Mouse (Mus musculus) spleen, postnatal 36 days (tissue): Measurements from ENCODE around the gene Batf2.
"Not testable (repeated sequence)": the region's sequence is repeated elsewhere in the genome, so short reads cannot be mapped to it uniquely, and the experiment has no call there.

Experiments
- DNase-seq, 2 experiments: peaks; one replicate each; pipeline ENCODE4 v3.0.0; 2022; ENCODE audit warnings: low spot score in 2 of 2, mixed read lengths in 1 of 2

Gene Batf2

DNA sequence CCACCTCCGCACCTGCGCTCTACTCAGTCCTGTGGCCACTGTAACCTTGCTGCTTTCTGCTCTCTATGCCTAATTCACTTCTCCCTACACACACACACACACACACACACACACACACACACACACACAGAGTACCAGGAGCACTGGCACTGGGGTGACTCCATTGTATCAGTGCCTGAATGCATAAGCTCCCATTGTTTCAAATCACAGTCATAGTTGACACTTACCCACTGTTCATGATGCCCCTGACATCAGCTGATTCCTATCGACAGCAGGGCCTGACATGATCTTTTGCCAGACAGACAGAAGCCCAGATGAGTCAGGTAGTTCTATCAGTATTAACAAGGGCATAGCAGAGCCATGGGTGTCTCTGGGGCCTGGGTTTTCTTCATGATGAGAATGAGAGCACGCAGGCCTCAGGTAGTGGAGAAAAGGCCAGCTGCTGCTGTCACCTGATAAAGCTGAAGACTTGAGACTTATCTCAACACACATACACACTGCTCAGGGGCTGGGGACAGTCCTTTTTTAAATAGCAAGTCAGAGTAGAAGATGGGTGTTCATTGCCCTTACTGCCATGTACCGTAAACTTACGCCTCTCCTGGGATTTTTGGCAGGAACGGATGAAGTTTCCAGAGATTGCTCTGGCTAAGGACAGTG is 8.5 kb upstream of the Batf2 start:
- peak; percentile 31 to 53 for DNase-seq

GRCm38 (mm10) chr19:6133197-6133596 is 7.6 kb upstream of the Batf2 start:
- DNase-seq, result not testable (repeated sequence)

- DNase-seq, result no peak
These were observed 4.4 kb upstream of the Batf2 start for GRCm38 (mm10) chr19:6136397-6136796.

GRCm38 (mm10) chr19:6139701-6140100 is 1.1 kb upstream of the Batf2 start:
- no peak for DNase-seq

DNA sequence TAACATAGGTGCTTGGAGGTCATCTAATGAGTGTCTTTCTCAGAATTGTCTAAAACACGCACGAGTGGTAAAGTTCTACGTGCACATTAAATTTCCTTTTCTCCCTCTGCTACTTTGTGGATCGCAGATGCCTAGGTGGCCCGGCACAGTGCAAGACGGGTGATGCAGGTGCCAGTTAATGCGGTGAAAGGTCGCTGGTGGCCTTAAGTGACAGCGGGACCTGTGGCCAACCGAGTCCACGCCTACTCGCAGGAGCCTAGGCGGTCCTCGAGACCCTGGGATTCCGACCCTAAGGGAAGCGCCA is 457 bp upstream of the Batf2 start:
- DNase-seq, result no peak

DNA sequence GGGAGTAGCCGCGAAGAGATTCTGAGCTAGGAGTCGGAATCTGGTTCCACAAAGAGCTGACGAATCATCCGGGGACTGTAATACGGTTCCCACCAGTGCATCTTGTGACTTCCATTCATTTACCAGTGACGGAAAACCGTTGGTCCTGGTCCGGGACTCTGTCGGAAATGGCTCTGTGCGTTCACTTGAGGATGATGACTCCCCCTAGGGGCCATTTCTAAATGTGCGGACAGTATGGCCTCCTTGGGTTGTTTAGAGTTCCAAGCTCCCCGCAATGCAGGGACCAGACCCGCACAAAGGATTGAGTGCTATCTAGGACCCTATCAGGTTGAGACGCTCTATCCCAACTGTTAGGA is 589 bp downstream of the Batf2 start, which contains the start of gene Arl2:
Gene Arl2 (minus strand): TSS at position 155 of the 356 bp plus-strand sequence.
- peak; percentile 71 to 83 for DNase-seq

GRCm38 (mm10) chr19:6144842-6145241 is 4.1 kb downstream of the Batf2 start:
- DNase-seq, result no peak

GRCm38 (mm10) chr19:6155174-6155573 is 14.4 kb downstream of the Batf2 start:
- DNase-seq, result no peak

- DNase-seq, result no peak
These were observed 15.6 kb downstream of the Batf2 start for GRCm38 (mm10) chr19:6156372-6156771.

- peak in 1 of 2 experiments; percentile 8 for DNase-seq
These were observed 16.4 kb downstream of the Batf2 start for GRCm38 (mm10) chr19:6157220-6157619.

DNA sequence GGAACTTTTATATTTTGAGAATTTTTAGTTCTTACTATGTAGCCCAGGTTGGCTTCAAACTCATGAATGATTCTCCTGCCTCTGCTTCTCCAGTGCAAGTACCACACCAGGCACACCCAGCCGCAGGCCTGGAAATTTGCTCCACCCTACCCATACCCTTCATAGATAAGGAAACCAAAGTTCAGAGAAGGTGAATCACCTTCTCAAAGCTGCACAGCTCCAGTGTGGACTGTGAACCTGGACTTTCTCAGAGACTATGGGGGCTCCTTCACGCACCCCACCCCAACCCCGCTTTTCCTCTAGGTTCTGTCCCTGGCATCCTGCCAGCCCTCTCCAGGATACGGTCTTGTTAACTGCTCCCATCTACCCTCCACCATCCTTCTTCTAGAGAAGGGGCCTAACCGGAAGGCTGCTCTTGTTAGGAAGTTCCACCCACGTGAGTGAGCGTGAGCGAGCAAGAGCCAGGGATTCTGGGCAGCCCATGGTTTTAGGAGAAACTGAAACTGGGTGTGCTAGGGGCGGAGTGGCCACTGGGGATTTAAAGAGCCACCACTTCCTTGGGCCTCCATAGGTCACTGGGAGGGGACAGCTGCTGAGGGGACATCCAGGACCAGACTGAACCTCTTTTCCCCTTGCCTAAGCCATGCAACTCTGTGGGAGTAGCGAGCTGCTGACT is 23.2 kb downstream of the Batf2 start:
- peak; percentile 9 to 28 for DNase-seq

GRCm38 (mm10) chr19:6166750-6167149 is 26.0 kb downstream of the Batf2 start:
- no peak for DNase-seq

DNA sequence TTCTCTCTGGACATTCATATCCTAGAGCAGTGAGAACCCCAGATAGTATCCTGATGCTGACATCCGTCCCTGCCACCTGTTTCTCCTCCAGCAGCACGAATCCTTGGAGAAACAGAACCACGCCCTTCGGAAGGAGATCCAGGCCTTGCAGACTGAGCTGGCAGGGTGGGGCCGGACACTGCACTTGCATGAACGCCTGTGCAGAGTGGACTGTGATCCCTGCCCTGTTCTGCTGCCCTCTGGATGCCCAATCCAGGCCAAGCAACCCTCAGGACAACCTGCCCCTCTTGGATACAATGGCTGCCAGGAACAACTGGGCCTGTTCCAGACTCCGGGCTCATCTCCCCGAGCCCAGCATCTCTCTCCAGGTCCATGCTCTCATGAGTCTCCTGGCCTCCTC is 30.4 kb downstream of the Batf2 start:
- no peak for DNase-seq

GRCm38 (mm10) chr19:6174771-6175170 is 34.0 kb downstream of the Batf2 start:
- no peak for DNase-seq

DNA sequence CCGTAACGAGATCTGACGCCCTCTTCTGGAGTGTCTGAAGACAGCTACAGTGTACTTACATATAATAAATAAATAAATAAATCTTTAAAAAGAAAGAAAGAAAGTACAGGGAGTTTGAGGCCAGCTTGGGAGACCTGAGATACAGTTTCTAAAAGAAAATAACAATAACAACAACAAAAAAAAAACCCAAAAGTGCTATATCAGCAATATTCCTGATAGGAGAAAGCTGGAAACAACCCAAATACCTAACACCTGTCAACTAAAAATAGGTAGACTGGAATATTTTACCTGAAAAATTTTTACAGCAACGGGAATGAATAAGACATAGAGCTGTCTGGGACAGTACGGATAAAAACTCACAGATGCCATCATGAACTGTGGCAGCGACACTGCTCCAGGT is 38.0 kb downstream of the Batf2 start:
- no peak for DNase-seq

DNA sequence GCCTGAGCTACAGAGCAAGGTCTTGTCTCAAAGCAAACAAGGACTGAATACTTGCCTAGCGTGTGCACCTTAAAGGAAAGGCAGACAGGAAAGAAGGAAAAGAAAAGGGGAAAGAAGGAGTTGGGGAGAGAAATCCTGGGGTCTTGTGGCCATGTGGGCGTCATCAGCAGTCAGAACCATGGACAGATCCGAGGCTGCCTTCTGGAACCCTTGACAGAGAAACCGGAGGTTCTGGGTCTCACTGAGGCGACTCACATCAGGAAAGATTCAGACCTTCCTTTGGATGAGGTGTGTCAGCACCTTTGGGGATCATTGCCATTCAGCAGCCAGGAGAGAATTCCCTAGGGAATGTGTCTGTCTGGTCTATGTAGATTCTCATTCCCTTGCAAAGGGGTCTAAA is 40.8 kb downstream of the Batf2 start:
- DNase-seq, result no peak

DNA sequence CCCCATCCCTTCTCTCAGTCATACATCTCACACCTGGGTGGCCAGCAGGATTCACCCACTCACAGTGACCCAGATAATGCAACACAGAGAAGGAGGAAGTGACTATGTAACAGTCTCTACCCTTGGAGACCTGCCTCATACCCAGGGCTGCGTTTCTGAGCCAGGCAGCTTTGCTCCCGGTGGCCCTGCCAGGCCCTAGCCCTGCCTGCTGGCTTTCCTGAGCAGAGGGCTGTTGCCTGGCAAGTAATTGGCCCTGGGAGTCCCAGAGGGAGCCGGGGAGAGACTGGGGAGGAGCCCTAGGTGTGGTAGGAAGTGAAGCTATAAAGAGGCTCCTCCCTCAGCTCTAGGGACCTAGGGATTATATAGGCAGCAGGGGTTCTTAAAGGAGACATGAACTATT is 41.8 kb downstream of the Batf2 start:
- no peak for DNase-seq

DNA sequence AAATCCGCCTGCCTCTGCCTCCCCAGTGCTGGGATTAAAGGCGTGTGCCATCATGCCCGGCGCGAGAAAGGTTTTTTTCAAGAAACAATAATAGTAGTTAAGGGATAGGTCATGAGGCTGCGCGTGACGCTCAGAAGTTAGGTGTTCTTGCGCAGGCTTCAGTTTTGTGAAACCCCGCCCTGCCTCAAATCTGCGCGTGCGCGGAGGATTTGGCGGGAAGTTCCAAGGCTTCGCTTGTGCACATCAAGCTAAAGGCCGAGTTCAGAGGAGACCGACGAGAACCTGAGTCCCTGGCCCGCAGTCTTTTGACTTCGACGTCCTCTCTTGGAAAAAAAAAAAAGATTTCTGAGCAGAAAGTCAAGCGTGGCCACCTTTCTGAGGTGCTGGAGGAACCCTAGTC is 43.3 kb downstream of the Batf2 start, which contains the start of gene Majin:
Gene Majin (plus strand): TSS at position 258 of the 400 bp plus-strand sequence.
- no peak for DNase-seq

GRCm38 (mm10) chr19:6204265-6204664 is 63.5 kb downstream of the Batf2 start:
- DNase-seq, result no peak

- no peak for DNase-seq
These were observed 65.9 kb downstream of the Batf2 start for GRCm38 (mm10) chr19:6206716-6207115.

GRCm38 (mm10) chr19:6216046-6216705 is 75.4 kb downstream of the Batf2 start:
- no peak for DNase-seq

GRCm38 (mm10) chr19:6218606-6219005 is 77.8 kb downstream of the Batf2 start:
- DNase-seq, result no peak
